Mouse (Mus musculus) frontal cortex, postnatal 14 days (tissue): Measurements from ENCODE around the gene Gm3532.
"Not testable (repeated sequence)": the region's sequence is repeated elsewhere in the genome, so short reads cannot be mapped to it uniquely, and the experiment has no call there.

ENCODE experiments used
- DNase-seq, 2 experiments: peaks; one replicate each; pipeline ENCODE4 v3.0.0; 2022; ENCODE audit warnings: low spot score in 2 of 2

Gm3532 gene

DNA sequence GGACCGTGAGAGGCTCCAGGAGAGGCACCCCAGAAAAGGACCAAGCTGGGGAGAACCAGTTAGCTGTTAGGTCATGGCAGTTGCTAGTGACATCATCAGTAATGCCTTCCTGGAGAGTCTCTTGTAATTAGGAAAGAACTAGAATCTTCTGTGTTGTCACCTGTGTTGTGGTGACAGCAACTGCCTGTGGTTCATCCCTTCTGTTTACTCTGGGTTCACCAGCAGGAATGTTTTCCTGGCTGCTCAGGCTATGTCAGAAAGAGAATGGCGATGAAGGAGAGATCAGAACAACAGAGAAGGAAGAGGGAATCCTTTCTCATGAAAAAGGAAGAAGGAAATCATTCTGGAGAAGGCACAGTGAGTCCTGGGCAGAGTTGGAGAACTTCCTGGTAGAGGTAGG, at the start of gene Gm3532:
Gene Gm3532 (plus strand): TSS at position 301 of the 400 bp plus-strand sequence.
- DNase-seq = not testable (repeated sequence)

DNA sequence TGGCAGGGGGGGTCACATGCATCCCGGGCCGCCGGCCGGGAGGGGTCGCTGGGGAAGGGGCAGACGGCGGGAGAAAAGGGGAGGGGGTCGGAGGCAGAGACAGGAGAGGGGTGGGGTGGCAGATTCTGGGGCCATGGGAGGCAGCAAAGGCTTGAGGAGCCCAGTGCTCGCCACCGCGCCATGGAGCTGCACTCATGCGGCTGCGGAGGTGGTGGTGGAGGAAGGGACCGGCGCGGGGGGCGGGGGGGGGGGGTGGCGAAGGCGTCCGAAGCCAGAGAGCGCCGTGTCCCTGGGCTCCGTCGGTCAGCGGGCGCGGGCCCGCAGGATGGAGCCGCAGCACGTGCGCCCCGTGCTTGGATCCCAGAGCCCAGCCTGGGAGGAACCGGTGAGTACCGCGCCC, 36.9 kb upstream of the Gm3532 start, which contains the start of gene Gm3488:
Gene Gm3488 (plus strand): TSS at position 301 of the 400 bp plus-strand sequence.
- not testable (repeated sequence) for DNase-seq
